Mouse (Mus musculus) c-Kit-positive CD71-negative TER-119-negative erythroid progenitor cells, embryonic 14.5 days (primary cell): Measurements from ENCODE around the gene Eef1akmt2.

ENCODE experiments used
- DNase-seq: peaks from one replicate; pipeline ENCODE4 v3.0.0-alpha.2; 2013; ENCODE audit warnings: low read depth

The Eef1akmt2 gene

GRCm38 (mm10) chr7:132787496-132788190, 64.8 kb downstream of the Eef1akmt2 start:
- no peak for DNase-seq

DNA sequence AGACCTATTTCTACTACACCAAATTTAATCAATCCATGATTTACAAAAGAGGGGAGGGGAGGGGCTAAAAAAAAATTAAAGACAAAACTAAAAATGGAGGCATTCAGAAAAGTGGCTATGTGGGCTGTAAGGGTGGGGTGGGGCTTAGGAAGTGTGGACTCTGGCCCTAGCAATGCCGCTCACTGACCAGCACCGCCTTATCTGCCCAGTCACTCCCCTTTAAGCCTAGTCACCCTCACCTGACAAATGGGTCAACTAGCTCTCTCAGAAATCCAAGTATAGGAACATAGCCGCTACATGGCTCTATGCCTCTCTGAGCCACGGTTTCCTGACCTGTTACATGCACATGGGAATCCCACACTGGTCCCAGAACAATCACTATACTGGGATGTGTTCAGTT, 65.5 kb downstream of the Eef1akmt2 start:
- DNase-seq: no peak

- DNase-seq: no peak
Observed at GRCm38 (mm10) chr7:132786522-132786921, 66.0 kb downstream of the Eef1akmt2 start.

- no peak for DNase-seq
Observed at GRCm38 (mm10) chr7:132786011-132786410, 66.5 kb downstream of the Eef1akmt2 start.

GRCm38 (mm10) chr7:132784101-132784500, 68.4 kb downstream of the Eef1akmt2 start:
- DNase-seq: no peak

- DNase-seq: no peak
Observed at GRCm38 (mm10) chr7:132781850-132782249, 70.6 kb downstream of the Eef1akmt2 start.

- no peak for DNase-seq
Observed at GRCm38 (mm10) chr7:132781130-132781814, 71.2 kb downstream of the Eef1akmt2 start.

GRCm38 (mm10) chr7:132780611-132781010, 71.9 kb downstream of the Eef1akmt2 start:
- DNase-seq: no peak

GRCm38 (mm10) chr7:132778630-132779029, 73.8 kb downstream of the Eef1akmt2 start:
- DNase-seq: no peak

DNA sequence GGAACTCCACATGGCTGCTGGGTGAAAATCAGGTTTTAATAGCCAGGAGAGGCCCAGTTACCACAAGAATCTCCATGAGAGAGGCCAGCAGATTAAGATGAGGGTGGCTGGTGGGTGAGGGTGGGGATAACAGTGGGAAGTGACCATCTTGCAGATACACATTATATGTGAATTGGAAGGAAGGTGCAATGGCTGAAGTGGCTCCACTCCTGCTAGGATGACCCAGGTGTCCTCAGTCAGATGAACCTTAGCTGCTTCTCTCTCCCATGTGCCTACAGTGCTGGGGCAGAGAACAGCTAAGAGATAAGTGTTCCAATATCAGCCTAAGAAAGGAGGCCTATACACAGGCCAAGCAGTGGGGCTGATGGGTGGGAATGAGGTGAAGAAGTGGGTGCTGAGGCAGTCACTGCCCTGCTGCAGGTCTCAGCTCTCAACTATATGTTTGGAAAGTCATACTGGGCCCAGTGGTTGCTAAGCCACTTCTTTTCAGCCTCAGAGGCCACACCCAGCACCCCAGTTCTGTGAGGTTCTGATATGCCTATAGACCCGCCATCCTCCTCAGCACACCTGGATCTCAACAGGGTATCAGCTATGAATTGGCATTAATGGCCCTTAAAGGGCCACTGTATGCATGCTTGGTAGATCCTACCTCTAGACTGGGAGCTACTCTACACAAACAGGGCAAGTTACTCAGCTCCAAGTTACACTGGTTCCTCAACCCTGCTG, 74.6 kb downstream of the Eef1akmt2 start:
- DNase-seq: no peak
